Mouse (Mus musculus) lung, postnatal 4 days (tissue): ENCODE measurements around the gene Kat14.
"Not testable (repeated sequence)": the region's sequence is repeated elsewhere in the genome, so short reads cannot be mapped to it uniquely, and the experiment has no call there.

Source experiments
- DNase-seq, 2 experiments: peaks; one replicate each; pipeline ENCODE4 v3.0.0; 2021

The Kat14 gene

DNA sequence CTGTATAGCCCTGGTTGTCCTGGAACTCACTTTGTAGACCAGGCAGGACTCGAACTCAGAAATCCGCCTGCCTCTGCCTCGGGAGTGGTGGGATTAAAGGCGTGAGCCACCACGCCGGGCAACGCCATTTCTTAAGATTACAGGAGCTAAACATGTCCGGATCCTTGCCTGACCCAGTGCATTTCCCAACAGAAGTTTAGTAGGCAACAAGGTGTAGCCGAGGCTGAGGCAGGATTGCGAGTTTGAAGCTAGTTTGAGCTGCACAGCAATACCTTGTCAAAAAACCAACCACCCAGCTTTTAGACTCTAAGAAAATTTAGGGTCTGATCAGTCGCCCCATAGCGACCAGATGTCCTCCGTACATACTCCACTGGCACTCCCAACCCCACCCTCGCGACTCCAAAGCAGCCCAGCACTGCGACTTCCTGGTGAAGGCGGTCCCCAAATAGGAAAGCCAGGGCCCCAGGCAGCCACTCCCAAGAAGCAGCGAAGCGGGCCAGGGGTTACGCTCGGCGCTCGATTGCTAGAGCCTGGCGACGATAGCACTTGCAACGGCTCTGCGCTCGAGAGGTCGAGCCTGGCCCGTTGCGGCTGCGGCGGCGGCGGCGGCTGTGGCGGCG, at the start of gene Kat14, which contains the start of gene Pet117:
Gene Kat14 (plus strand): TSS at position 584 of the 620 bp plus-strand sequence.
Gene Pet117 (plus strand): TSS at position 597 of the 620 bp plus-strand sequence.
- DNase-seq, result peak; percentile 97 to 98

DNA sequence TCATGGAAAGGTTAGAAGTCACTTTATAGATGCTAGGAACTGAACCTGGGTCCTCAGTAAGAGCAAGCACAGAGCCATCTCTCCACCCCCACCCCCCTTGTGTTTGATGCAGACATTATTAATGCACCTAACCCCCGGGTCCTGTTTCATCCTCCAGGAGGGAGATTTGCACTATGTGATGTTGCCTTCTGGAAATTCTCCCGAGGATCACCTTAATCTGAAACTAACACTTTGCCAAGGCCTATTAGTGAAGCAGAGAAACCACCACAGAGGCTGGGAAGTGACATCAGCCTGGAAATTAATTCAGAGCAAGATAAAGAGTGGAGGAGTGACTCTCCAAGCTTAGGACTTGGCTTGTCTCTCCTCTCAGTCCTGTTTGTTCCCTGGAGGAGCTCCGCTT, 44.6 kb upstream of the Kat14 start:
- no peak for DNase-seq

DNA sequence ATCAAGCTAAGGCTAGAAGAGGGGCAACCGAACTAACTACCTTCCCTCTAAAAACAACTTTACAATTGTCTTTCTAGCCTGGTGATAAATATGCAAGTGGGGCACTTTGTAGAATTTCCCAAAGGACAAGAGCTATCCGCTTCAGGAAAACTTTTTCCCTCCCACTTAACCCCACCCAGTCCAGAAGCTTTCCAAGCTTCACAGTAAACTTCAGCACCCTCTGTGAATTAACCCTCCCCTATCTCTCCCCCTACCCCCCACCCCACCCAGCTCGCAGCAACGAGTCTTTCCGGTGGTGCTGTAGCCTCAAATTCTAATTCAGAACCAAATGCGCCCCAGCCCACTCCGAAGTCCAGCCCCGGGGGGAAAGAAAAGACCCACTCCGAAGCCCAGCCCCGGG, 39.3 kb upstream of the Kat14 start:
- no peak for DNase-seq

DNA sequence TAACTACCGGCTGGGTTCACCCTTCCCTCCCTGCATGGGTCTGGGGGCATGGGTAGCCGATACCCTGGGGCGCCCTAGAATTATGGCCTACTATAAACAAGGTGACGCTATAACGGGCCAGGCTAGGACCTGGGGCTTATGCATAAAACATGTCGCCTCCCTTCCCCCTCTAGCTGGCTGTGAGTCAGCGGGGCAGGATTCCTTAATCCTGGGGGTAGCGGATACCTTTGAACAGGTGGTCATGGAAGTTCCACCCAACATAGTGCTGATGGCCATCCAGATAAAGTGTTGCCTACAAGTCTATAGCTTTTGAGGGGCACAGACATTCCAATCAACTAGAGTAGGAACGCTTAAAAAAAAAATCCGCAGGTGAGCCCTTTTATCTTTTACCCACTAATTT, 38.8 kb upstream of the Kat14 start:
- no peak for DNase-seq

DNA sequence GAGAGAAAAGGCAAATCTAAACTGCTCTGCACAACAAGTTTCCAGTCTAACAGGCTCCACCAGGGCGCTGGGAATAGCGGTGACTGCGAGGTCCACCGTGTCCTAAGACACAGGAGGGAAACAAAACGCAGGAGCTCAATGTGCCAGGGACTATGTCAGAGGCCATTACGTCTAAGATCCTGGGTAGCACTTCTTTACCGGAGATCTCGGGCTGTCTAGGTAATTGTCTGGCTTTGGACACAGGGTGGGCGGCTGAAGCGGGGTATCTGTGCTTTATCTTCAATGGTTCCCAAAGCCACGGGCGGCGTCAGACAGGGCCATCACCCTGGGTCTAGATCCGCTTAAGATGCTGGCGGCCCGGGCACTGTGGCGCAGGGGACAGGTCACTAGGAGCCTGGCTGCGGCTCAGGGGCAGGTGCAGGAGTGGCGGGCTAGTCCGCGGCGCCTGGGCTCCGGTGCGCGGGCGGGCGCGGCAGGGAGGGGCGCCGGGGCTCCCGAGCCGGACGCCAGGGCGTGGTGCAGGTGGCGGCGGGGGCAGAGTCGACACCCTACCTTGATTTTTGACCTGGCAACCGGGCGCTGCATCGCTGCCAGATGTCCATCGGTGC, 38.3 kb upstream of the Kat14 start:
- DNase-seq, result no peak

DNA sequence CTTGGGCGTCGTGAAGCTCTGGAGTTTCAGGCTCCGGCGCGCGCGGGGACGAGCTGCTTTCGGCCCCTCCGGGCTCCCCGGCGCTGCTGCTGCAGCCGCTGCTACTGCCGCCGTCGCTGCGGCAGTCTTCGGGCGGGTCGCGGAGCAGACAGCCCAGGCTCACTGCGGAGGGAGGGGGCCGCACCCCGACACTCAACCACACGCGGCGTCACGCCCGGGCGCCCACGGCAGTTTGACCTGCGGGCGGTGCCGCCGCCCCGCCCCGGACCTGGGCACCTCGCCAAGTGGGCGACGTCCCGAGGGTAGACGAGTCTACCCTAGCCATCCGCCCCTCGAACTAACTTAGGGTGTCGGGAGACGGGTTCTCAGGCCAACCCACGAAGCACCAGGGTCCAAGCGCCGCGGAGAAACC, 37.8 kb upstream of the Kat14 start:
- DNase-seq, result peak; percentile 41 to 67

- DNase-seq, result peak; percentile 70 to 82
Measured at GRCm38 (mm10) chr2:144331401-144332302, 37.1 kb upstream of the Kat14 start, which contains the start of gene Ovol2. TSS of gene Ovol2 (minus strand) at chr2:144332146.

DNA sequence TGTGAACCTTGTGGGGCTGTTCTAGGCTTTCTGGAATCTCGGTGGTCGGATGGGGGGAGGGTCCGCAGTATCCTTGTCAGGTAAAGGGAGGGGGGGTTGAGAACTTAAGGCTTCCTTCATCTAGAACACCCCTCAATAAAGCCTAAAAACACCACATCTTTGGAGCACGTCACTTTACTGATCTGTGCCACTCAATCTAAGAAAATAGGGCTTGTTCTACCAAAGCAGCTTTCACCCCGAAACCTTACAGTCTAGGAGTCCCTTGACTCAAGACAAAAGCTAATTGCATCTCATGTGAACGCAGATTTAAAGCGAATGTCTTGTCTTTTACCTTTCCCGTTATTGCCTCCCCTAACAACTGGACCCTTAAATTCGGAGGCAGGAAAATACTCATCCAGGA, 36.3 kb upstream of the Kat14 start:
- DNase-seq, result no peak

DNA sequence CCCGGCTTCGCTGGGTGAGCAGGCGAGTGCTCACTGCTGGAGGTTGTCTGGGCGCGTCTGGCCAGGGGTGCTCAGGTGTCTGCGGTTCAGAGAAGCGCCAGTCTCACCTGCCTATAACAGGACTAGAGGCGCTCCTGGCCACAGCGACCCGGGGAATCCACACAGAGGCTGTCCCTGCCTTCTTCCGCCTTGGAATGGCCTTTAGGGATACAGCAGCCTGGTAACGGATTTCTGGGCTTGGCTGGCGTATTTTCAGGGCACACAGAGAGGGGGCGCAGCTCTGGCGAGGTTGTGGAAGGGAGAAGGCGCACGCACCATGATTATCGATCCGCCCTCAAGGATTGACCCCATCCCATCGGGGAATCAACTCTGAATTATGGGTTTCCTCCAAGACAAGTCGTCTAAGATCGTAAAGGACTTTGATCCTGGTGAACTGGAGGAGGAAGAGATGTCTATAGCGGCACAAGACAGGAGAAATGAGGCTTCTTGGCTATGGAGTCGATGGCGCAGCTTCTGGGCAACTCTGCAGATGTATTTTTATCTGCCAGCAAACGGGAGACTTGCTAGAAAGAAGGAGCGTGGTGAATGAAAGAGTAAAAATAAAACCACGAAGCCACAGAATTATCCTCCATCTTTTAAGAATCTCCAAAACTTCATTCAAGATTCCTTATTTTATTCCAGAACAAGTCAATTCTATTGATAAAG, 35.5 kb upstream of the Kat14 start:
- DNase-seq, result peak in 1 of 2 experiments; percentile 26

- no peak for DNase-seq
Measured at GRCm38 (mm10) chr2:144337230-144337629, 31.6 kb upstream of the Kat14 start.

DNA sequence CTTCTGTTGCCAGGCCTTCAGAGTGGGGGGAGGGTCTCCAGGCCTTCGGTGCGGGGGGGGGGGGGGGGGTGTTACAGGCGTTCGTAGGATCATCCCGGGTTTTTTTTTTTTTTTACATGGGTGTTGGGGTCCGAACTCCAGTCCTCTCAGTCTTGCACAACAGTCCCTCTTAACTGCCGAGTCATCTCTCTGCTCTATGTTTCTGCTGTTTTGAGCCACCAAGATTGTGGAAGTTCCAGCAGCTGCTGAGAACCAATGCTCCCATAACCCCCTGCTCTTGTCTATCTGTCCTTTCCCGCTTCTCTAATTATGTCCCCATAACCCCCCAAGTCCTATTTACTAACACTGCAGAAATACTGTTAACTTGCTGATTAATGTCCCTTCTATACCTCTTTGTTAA, 31.1 kb upstream of the Kat14 start:
- DNase-seq, result no peak

GRCm38 (mm10) chr2:144338149-144338548, 30.6 kb upstream of the Kat14 start:
- not testable (repeated sequence) for DNase-seq

- no peak for DNase-seq
Measured at GRCm38 (mm10) chr2:144343158-144343557, 25.6 kb upstream of the Kat14 start.

- no peak for DNase-seq
Measured at GRCm38 (mm10) chr2:144348525-144348924, 20.3 kb upstream of the Kat14 start.

GRCm38 (mm10) chr2:144352843-144353242, 15.9 kb upstream of the Kat14 start:
- no peak for DNase-seq

DNA sequence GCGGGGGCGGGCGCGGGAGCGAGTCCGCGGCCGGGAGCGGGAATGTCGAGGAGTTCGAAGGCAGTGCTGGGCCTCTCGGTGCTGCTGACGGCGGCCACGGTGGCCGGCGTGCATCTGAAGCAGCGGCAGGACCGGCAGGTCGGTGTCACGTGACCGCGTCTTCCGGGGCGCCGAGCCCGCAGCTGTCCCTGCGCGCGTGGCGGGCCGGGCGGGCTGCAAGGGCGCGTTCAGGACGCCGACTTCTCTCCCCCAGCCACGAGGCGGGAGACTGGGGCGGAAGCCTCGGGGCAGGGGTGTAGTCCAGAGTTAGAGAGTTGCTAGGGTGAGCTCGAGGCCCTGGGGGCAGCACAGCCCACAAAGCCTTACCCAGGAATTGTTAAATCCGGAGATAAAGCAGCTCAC, 238 bp downstream of the Kat14 start:
- no peak for DNase-seq

DNA sequence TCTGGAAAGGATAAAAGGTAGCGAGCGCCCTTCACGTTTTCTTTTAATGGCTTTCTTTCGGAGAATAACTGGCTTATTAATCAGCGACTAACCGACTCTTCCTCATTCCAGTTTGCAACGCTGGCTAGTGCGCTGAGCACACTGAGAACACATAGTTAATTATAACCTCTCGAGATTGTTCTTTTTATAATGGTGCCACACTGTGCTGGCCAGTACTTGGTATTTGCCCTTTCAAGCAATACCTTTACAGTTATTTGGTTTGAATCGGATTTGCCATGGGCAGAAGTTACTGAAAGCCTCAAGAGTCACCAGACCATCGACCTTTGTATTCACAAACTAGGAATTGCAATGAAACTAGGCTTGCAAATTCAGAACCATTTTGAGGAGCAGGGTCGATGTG, 728 bp downstream of the Kat14 start:
- no peak for DNase-seq

- no peak for DNase-seq
Measured at GRCm38 (mm10) chr2:144371566-144371965, 2.8 kb downstream of the Kat14 start.

DNA sequence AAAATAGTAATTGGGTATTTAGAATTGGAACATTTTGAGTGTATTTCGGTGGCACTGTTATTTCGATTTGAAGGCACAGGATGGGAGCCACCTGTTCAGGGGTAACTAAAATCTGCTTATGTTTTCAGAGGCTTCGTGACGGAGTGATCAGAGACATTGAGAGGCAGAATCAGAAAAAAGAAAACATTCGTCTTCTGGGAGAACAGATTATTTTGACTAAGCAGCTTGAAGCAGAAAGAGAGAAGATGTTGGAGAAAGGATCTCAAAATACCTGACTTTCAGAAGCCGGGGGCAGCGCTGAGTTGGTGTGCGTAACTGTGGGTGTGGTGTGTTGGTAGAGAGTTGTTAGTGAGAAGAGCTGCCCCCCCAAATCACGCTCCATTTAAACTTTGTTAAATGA, 4.3 kb downstream of the Kat14 start:
- no peak for DNase-seq

DNA sequence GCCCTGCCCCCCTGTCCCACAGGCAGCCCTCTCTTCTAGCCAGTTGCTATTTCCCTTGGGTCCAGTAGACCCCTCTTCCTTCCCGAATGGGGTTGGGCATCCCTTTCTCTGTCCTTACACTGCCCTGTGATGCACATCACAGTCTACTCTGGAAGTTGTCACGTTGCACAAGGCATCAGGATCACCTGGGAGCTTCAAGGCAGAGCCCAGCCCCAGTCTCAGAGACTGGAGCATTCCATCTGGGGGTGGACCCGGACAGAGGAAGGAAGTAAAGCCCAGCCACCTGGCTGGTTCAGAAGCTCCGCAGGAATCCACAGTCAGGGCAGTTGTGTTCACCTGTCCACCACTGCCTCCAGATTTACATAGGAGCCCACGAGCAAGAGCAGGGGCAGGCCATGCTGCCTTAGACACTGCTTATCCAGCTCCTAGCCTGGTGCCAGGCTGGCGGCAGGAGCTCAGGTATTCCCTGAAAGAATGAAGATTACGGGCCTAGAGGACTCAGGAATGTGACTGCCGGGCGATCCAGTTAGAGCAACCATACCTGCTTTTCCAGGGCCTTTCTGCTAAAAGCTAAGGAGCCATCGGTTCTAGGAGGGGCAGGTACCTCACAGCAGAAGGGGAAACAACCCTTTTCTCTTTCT, 6.4 kb downstream of the Kat14 start:
- DNase-seq, result peak in 1 of 2 experiments; percentile 31

DNA sequence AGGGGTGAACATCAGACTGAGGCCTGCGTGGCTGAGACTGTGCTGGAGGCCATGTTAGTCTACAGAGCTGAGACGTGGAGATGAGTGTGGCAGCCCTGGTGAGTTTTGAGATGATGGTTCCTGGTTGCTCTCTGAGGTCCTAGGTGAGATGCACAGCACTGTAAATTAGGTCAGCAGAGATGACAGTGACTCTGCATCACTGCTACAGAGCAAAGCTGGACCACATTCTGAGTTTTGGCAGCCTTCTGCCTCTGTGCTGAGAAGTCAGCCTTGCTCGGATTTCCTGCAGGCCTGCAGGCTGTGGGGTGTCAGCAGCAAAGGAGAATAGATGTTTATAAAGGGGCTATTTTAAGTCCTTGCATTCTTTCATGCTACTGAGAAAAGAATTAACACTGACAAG, 12.5 kb downstream of the Kat14 start:
- no peak for DNase-seq

DNA sequence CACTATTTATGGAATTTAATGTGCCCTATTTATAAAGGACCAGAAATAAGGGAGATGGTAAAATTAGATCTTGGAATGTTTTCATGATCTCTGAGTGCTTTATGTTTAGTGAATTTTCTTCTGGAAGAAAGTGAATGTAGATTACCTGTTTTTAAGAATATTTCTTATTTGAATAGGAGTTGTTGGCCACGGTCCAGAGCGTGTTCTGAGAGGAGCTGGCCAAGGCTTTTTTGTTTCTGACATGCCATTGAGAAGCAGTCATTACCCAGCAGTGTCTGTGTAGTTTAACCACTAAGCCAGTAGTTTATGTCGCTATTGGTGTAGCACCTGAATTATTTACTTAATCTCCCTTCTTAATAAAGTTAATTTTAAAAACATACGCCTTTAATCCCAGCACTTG, 13.0 kb downstream of the Kat14 start:
- DNase-seq, result no peak
